Mouse (Mus musculus): ENCODE data around the gene Cacnb4.

- TF ChIP-seq TAL1 (IDR thresholded peaks at IDR 0.05; ENCODE audit: low read length) (no peak), GATA1 (IDR thresholded peaks at IDR 0.05; ENCODE audit: low read length) (no peak)
Measured at GRCm38 (mm10) chr2:52544527-52544926, 132.1 kb downstream of the Cacnb4 start.

Data from erythroblast, embryonic 14.5 days (primary cell).